Mouse (Mus musculus): ENCODE measurements around the gene Borcs8.

The Borcs8 gene

GRCm38 (mm10) chr8:70134931-70135330 lies 4.4 kb upstream of the Borcs8 start:
- no peak for DNase-seq (ENCODE audit: low spot score)

GRCm38 (mm10) chr8:70136591-70136990 lies 2.7 kb upstream of the Borcs8 start:
- DNase-seq (ENCODE audit: low spot score), result no peak

GRCm38 (mm10) chr8:70137890-70138289 lies 1.4 kb upstream of the Borcs8 start:
- no peak for DNase-seq (ENCODE audit: low spot score)

GRCm38 (mm10) chr8:70139981-70140380 lies 682 bp downstream of the Borcs8 start:
- DNase-seq (ENCODE audit: low spot score), result no peak

DNA sequence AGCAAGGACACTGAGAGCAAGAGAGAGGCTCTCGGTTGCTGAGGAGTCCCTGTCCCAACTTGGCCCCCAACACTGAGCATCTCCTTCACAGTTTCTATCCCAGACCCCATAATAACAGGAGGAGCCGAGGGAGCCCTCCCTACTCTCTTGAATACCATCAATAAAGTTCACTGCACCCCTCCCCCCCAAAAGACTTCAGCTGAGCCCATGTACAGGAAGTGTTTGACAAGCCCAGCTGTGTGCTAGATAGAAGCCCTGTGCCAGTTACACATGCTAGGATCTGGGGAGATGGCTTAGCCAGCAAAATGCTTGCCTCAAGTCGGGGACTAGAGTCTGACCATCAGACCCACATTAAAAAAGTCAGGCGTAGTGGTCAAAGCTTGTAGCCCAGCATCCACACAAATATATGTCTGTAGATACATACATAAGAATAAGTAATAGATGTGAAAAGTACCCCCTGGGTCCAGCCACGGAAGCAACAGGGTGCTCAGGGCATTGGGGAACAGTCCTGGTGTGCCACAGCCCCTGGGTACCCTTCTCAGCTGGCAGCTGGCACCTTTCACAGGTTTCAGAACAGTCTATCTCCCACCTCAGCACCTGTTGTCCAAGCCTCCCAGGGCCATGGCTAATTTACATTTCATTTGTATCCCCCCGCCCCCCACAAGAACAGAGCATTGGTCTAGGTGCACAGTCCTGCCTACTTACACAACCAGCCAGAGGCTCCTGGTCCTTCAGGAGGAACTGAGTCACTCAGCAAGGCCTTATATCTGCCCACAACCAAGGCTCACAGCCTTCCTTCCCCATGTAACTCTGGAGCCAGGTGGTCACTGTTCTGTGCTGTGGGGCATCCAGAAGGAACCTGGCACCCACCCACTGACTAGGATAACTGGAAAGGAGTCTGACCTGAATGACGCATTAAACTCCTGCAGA lies 8.6 kb downstream of the Borcs8 start:
- DNase-seq (ENCODE audit: low spot score), result no peak

DNA sequence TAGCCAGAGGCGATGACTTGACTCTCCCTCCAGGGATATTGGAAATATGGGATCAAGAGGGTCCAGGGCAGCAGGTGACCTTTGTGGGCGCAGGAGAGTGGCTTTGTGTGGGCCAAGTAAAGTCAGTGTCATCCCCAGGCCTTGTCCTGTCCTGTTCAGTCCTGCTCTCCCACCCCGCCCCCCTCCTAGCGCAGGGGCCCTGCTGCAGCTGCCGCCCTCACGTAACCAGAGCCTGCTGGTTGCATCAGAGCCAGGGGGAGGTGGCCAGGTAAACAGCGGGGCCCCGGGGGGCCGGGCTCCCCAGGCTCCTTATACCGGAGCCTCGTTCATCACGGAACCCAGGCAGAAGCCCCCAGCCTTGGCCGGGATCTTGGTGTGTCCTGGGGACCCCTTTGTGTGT lies 10.9 kb downstream of the Borcs8 start:
- DNase-seq (ENCODE audit: low spot score), result no peak

DNA sequence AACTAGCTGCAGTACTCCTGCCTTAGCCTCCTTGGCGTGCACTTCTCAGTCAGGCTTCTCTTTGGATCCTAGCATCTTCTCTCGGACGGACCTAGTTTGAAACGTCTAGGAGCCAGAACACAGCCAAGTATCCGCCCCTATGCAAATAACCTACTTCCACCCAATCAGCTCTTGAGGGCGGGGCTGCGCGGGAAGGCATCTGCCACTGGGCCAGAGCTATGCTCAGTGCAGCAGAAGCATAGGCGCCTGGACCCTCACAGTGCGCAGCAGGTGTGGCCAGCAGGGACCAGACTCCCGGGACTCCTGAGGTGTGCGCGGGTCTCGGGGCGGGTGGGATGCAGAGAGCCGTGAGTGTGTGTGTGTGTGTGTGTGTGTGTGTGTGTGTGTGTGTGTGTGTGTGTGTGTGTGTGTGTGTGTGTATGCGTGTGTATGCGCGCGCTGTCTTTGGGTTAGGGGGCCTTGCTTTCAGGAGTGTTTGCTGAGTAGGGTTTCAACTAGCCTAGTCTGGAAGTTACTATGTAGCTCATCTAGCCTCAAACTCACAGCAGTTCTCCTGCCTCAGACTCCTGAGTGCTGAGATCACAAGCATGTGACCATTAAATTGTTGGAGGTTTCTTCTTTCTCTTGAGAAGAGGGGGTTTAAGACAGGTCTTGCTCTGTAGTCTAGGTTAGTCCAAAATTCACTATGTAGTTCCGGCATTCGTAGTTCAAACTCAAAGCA lies 13.4 kb downstream of the Borcs8 start:
- DNase-seq (ENCODE audit: low spot score), result peak; percentile 73

DNA sequence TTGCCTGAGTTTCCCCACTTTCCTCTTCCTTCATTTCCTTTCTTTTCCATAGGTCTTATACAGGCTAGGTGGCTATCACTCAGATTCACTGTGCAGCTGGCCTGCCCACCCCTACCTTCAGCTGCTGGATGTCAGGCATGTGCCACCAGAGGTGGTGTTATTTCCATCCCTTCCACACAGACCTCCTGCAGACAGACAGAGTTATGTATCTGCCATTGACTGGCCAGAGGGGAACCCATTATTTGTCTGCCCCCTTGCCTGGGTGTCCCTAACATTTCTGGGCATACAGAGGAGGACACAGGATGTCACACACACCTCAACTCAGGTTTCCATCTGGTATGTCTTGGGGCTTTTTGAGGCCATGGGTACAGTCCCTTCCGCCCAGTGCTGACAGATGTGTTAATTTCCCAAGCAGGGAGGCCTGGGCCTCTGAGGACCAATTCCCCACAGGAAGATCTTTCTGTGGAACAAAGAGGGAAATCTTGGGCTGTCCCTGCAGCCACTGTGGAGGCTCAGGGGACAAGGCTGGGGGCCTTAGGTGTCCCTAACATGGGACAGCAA lies 18.0 kb downstream of the Borcs8 start:
- no peak for DNase-seq (ENCODE audit: low spot score)

DNA sequence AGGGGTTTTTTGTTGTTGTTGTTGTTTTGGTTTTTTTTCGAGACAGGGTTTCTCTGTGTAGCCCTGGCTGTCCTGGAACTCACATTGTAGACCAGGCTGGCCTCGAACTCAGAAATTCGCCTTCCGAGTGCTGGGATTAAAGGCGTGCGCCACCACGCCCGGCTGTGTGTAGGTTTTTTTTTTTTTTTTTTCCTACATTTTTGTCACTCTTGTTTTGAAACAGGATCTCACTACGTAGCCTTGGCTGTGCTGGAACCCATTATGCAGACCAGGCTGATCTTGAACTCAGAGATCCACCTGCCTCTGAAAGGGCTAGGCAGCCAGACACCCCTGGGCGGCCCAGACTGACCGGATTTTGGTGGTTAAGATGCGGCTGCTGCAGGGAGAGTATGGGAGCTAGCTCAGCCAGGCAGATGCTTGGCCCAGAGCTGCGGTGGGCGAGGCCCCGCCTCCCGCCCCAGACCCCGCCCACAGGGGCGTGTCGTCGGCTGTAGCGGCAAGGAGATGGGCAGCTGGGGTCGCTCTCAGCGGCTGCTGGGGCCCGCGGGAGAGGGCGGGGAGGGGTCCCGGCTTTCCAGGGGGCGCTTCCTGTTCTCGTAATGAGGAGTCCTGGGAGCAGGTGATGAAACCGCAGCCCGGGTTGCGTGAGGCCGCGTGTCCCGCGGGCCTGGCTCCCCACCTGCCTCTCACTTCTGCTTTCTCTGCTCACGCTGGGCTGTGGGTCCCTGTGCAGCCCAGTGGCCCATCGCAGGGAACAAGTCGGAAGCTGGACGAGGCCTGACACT lies 19.0 kb downstream of the Borcs8 start:
- DNase-seq (ENCODE audit: low spot score), result peak; percentile 44

GRCm38 (mm10) chr8:70159211-70159610 lies 19.9 kb downstream of the Borcs8 start:
- no peak for DNase-seq (ENCODE audit: low spot score)

- peak; percentile 23 for DNase-seq (ENCODE audit: low spot score)
Observed at GRCm38 (mm10) chr8:70160015-70160414, 20.7 kb downstream of the Borcs8 start.

DNA sequence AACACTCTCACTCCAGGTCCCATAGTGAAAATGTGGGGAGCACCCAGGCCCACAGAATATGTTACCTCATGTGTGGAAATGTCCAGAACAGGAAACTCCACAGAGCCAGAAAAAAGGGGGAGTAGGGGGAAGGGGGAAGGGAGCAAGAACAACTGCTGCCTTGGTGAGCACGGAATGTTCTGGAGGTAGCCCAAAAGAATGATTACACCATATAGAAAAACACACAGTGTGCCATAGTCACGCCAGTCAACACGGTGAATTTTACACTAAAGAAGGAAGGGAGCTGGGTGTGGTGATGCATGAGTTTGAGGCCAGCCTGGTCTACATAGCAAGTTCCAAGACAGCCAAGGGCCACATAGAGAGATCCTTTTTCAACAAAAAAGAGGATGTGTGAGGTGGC lies 24.0 kb downstream of the Borcs8 start:
- no peak for DNase-seq (ENCODE audit: low spot score)

DNA sequence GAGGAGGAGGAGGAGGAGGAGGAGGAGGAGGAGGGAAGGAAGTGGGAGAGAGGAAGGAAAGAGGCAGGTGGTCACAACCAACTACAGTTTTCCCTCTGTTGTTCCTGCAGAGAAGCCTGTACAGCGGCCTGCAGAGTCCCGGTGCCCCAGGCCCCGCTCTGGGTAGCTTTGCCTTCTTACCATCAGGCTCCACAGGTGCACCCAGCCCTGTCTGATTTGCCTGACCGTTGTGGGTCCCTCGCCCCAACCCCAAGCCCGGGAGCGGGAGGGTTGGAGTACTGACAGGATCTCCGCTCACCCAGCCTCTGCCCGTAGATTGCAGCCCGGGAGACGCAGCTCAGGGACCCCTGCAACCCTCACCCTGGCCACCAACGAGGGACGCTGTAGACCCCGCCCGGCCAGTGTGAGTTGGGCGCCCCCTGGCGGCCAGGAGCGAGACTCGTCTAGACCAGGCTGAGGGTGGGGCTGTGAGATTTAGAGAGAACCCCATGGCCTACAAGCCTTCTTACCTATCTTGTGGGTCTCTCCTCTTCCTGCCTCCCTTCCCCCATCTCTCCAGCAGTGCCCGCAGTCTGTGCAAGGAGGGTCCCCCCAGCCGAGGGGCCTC lies 27.3 kb downstream of the Borcs8 start:
- DNase-seq (ENCODE audit: low spot score), result peak; percentile 56

DNA sequence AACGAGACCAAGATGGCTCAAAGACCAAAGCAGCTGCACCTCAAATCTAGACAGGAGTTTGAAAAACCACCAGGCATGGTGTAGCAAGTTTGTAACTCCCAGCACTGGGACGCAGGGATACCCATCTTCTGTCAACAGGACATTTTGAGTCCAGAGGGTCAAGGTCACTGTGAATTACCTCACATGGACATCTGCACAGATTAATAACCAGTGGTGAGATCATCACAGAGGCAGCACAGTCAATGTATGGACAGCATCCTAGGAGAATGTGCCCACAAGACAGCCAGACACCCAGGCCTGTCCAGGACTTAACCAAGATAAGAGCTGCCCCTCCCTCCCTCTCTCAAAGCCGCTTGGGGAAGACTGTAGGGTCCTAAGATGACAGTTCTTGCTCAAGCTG lies 30.8 kb downstream of the Borcs8 start:
- DNase-seq (ENCODE audit: low spot score), result no peak

DNA sequence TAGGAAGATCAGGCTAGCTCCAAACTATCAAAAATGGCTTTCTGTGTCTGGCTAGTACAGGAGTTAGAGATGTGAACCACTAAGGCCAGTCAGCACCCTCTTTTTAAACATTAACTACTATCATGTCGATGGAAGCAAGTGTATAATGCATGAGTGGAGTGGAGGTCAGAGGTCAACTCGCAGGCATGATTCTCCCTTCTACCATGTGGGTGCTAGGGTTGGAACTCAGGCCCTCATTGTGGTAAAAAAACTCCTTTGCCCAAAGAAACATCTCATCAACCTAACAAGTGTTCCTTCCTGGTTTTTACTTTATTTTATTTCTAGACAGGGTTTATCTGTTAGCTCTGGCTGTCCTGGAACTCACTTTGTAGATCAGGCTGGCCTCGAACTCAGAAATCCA lies 31.4 kb downstream of the Borcs8 start:
- no peak for DNase-seq (ENCODE audit: low spot score)

GRCm38 (mm10) chr8:70171240-70171639 lies 31.9 kb downstream of the Borcs8 start:
- DNase-seq (ENCODE audit: low spot score), result no peak

GRCm38 (mm10) chr8:70172043-70172681 lies 32.9 kb downstream of the Borcs8 start, which contains the start of gene Tmem161a:
Tmem161a (plus strand) TSS chr8:70172356.
- peak; percentile 95 for DNase-seq (ENCODE audit: low spot score)

- no peak for DNase-seq (ENCODE audit: low spot score)
Observed at GRCm38 (mm10) chr8:70173320-70173719, 34.0 kb downstream of the Borcs8 start.

GRCm38 (mm10) chr8:70174079-70174478 lies 34.8 kb downstream of the Borcs8 start:
- DNase-seq (ENCODE audit: low spot score), result no peak

DNA sequence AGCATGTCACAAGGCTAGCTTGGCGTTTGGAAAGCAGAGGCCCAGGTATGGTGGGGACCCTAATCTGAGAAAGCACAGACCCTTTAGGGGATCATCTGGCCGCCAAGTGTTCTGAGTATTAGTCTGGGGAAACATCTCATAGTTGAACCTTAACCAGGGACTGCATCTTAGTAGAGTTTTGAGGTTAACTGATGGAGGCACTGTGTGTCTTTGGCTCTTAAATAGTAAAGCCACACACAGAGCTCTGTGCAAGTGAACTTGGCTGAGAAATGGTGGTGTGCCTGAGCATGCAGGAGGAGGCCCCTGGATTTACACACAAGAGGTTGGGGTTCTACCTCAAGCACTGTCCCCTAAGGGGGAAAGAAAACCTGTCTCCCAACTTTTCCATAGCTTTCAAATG lies 38.9 kb downstream of the Borcs8 start:
- DNase-seq (ENCODE audit: low spot score), result no peak

DNA sequence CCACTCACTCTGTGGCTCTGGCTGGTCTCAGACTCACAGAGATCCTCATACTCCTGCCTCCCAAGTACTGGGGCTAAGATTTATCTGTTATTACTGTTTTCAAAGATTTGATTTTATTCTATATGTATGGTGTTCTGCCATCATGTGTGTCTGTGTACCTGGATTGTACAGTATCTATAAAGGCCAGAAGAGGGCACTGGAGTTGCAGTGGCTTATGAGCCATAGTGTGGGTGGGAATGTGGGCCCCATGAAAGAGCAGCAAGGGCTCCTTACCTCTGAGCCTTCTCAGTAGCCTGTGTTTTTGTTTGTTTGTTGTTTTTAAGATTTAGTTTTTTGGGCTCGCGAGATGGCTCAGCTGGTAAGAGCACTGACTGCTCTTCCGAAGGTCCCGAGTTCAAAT lies 39.8 kb downstream of the Borcs8 start:
- DNase-seq (ENCODE audit: low spot score), result no peak
